Mouse (Mus musculus): Measurements from ENCODE around the gene Hdac9. TPM values are rescaled to one million over a fixed set of nuclear protein-coding genes. Genes with fewer than 3 reads are reported as not detected.

Hdac9 gene
- polyA plus RNA-seq, 1 experiment, result 0.06 TPM

DNA sequence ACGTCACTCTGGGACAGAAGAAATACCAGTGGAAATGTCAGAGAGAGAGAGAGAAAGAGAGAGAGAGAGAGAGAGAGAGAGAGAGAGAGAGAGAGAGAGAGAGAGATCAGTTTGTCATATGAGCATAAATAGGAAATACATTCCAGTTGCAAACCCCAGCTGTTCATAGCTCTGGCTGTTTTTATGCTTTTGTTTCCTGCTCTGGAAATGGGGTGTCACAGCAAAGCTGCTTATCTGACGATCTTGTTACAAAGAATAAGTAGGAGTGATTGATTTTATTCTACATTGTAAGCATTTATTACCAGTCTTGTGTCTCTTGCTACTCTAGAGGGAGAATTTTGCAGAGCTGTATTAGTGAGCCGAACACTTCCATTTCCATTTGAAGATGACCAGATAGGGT lies 762.1 kb downstream of the Hdac9 start:
- H3K79me3 ChIP-seq (ENCODE audit: low read depth), result no peaks in the 10 kb centered on the region
- H3K79me2 ChIP-seq (ENCODE audit: control insufficient read depth, insufficient read depth), result no peaks in the 10 kb centered on the region
- no peaks in the 10 kb centered on the region for H3K27me3 ChIP-seq (ENCODE audit: control insufficient read depth, insufficient read depth, insufficient read length)
- TF ChIP-seq MYOG (IDR thresholded peaks at IDR 0.05; ENCODE audit: control insufficient read depth, extremely low read depth, insufficient read length) (no peak), CTCF (IDR thresholded peaks at IDR 0.05; ENCODE audit: control insufficient read depth, insufficient read depth, insufficient read length) (no peak), MAX (IDR thresholded peaks at IDR 0.05) (no peak), USF1 (IDR thresholded peaks at IDR 0.05; ENCODE audit: low read depth) (no peak), CEBPB (IDR thresholded peaks at IDR 0.05; ENCODE audit: low read depth) (no peak), FOSL1 (IDR thresholded peaks at IDR 0.05; ENCODE audit: insufficient read depth, low read length, poor library complexity, severe bottlenecking) (no peak), MYOD1 (IDR thresholded peaks at IDR 0.05; ENCODE audit: control insufficient read depth, insufficient read length, low read depth) (no peak)
- no peak overlapping the region for H3K4me3 ChIP-seq (ENCODE audit: insufficient read depth, poor library complexity, severe bottlenecking)
- no peaks in the 10 kb centered on the region for H3K36me3 ChIP-seq (ENCODE audit: control insufficient read depth, insufficient read depth)
- H3ac ChIP-seq (ENCODE audit: control insufficient read depth, insufficient read length, low read depth), result no peak overlapping the region

- TF ChIP-seq FOSL1 (IDR thresholded peaks at IDR 0.05; ENCODE audit: insufficient read depth, low read length, poor library complexity, severe bottlenecking), result no peak
- TF ChIP-seq MYOG (IDR thresholded peaks at IDR 0.05; ENCODE audit: control insufficient read depth, extremely low read depth, insufficient read length), result no peak
- TF ChIP-seq CEBPB (IDR thresholded peaks at IDR 0.05; ENCODE audit: low read depth), result no peak
- TF ChIP-seq USF1 (IDR thresholded peaks at IDR 0.05; ENCODE audit: low read depth), result no peak
- TF ChIP-seq MYOD1 (IDR thresholded peaks at IDR 0.05; ENCODE audit: control insufficient read depth, insufficient read length, low read depth), result no peak
- TF ChIP-seq MAX (IDR thresholded peaks at IDR 0.05), result no peak
- TF ChIP-seq CTCF (IDR thresholded peaks at IDR 0.05; ENCODE audit: control insufficient read depth, insufficient read depth, insufficient read length), result no peak
- Histone ChIP-seq H3ac (ENCODE audit: control insufficient read depth, insufficient read length, low read depth) (no peak overlapping the region), H3K79me3 (ENCODE audit: low read depth) (no peaks in the 10 kb centered on the region), H3K4me3 (ENCODE audit: insufficient read depth, poor library complexity, severe bottlenecking) (no peak overlapping the region), H3K36me3 (ENCODE audit: control insufficient read depth, insufficient read depth) (no peaks in the 10 kb centered on the region), H3K79me2 (ENCODE audit: control insufficient read depth, insufficient read depth) (no peaks in the 10 kb centered on the region), H3K27me3 (ENCODE audit: control insufficient read depth, insufficient read depth, insufficient read length) (no peaks in the 10 kb centered on the region)
Observed at GRCm38 (mm10) chr12:34151336-34151735, 765.6 kb downstream of the Hdac9 start.

DNA sequence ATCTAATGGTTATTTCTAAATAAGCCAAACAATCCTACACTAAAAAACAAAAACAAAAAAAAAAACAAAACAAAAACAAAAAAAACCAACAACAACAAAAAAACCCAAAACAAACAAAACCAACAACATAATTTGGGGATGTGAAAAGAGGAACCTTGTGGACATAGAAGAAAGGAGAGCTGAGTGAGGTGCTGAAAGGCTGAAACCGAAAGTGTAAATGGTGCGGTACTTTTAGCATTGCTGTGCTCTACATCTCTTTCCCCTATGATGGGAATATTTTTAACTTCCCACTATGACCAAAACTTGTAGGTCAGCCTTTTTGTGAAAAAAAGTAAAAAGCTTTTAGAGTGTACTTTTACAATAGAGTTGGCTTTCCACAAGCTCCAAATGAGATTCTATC lies 774.2 kb downstream of the Hdac9 start:
- H3K4me3 ChIP-seq (ENCODE audit: insufficient read depth, poor library complexity, severe bottlenecking), result no peak overlapping the region
- no peaks in the 10 kb centered on the region for H3K79me2 ChIP-seq (ENCODE audit: control insufficient read depth, insufficient read depth)
- no peak overlapping the region for H3ac ChIP-seq (ENCODE audit: control insufficient read depth, insufficient read length, low read depth)
- H3K79me3 ChIP-seq (ENCODE audit: low read depth), result no peaks in the 10 kb centered on the region
- H3K27me3 ChIP-seq (ENCODE audit: control insufficient read depth, insufficient read depth, insufficient read length), result no peaks in the 10 kb centered on the region
- no peaks in the 10 kb centered on the region for H3K36me3 ChIP-seq (ENCODE audit: control insufficient read depth, insufficient read depth)
- TF ChIP-seq MYOG (IDR thresholded peaks at IDR 0.05; ENCODE audit: control insufficient read depth, extremely low read depth, insufficient read length), result no peak
- no peak for TF ChIP-seq USF1 (IDR thresholded peaks at IDR 0.05; ENCODE audit: low read depth)
- no peak for TF ChIP-seq MYOD1 (IDR thresholded peaks at IDR 0.05; ENCODE audit: control insufficient read depth, insufficient read length, low read depth)
- no peak for TF ChIP-seq MAX (IDR thresholded peaks at IDR 0.05)
- no peak for TF ChIP-seq CTCF (IDR thresholded peaks at IDR 0.05; ENCODE audit: control insufficient read depth, insufficient read depth, insufficient read length)
- no peak for TF ChIP-seq CEBPB (IDR thresholded peaks at IDR 0.05; ENCODE audit: low read depth)
- TF ChIP-seq FOSL1 (IDR thresholded peaks at IDR 0.05; ENCODE audit: insufficient read depth, low read length, poor library complexity, severe bottlenecking), result no peak

DNA sequence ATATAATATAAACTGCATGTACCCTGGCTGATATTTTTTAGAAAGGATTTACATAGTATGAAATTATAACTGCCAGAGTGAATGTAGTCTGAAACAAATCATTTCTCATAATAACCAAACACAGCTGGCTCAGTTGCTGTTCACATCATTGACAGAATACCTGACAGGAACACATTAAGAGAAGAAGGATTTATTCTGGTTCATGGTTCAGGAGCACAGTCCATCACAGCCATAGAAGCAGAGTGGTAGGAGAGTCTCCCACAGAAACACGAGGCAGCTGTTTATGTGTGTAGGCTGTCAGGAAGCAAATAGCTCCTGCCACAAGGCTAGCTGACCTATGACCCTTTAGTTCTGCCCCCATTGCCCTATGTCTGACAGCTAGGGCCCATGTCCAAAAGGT lies 803.6 kb downstream of the Hdac9 start:
- Histone ChIP-seq H3ac (ENCODE audit: control insufficient read depth, insufficient read length, low read depth) (no peak overlapping the region), H3K27me3 (ENCODE audit: control insufficient read depth, insufficient read depth, insufficient read length) (no peaks in the 10 kb centered on the region), H3K79me2 (ENCODE audit: control insufficient read depth, insufficient read depth) (no peaks in the 10 kb centered on the region), H3K79me3 (ENCODE audit: low read depth) (no peaks in the 10 kb centered on the region), H3K36me3 (ENCODE audit: control insufficient read depth, insufficient read depth) (no peaks in the 10 kb centered on the region), H3K4me3 (ENCODE audit: insufficient read depth, poor library complexity, severe bottlenecking) (no peak overlapping the region)
- no peak for TF ChIP-seq CEBPB (IDR thresholded peaks at IDR 0.05; ENCODE audit: low read depth)
- no peak for TF ChIP-seq USF1 (IDR thresholded peaks at IDR 0.05; ENCODE audit: low read depth)
- TF ChIP-seq MYOD1 (IDR thresholded peaks at IDR 0.05; ENCODE audit: control insufficient read depth, insufficient read length, low read depth), result no peak
- no peak for TF ChIP-seq MAX (IDR thresholded peaks at IDR 0.05)
- no peak for TF ChIP-seq FOSL1 (IDR thresholded peaks at IDR 0.05; ENCODE audit: insufficient read depth, low read length, poor library complexity, severe bottlenecking)
- TF ChIP-seq MYOG (IDR thresholded peaks at IDR 0.05; ENCODE audit: control insufficient read depth, extremely low read depth, insufficient read length), result no peak
- TF ChIP-seq CTCF (IDR thresholded peaks at IDR 0.05; ENCODE audit: control insufficient read depth, insufficient read depth, insufficient read length), result no peak

- Histone ChIP-seq H3K4me3 (ENCODE audit: insufficient read depth, poor library complexity, severe bottlenecking) (no peak overlapping the region), H3ac (ENCODE audit: control insufficient read depth, insufficient read length, low read depth) (no peak overlapping the region), H3K79me3 (ENCODE audit: low read depth) (no peaks in the 10 kb centered on the region), H3K27me3 (ENCODE audit: control insufficient read depth, insufficient read depth, insufficient read length) (no peaks in the 10 kb centered on the region), H3K79me2 (ENCODE audit: control insufficient read depth, insufficient read depth) (no peaks in the 10 kb centered on the region), H3K36me3 (ENCODE audit: control insufficient read depth, insufficient read depth) (no peaks in the 10 kb centered on the region)
- TF ChIP-seq MYOD1 (IDR thresholded peaks at IDR 0.05; ENCODE audit: control insufficient read depth, insufficient read length, low read depth), result no peak
- no peak for TF ChIP-seq MYOG (IDR thresholded peaks at IDR 0.05; ENCODE audit: control insufficient read depth, extremely low read depth, insufficient read length)
- TF ChIP-seq FOSL1 (IDR thresholded peaks at IDR 0.05; ENCODE audit: insufficient read depth, low read length, poor library complexity, severe bottlenecking), result no peak
- TF ChIP-seq CEBPB (IDR thresholded peaks at IDR 0.05; ENCODE audit: low read depth), result no peak
- TF ChIP-seq MAX (IDR thresholded peaks at IDR 0.05), result no peak
- no peak for TF ChIP-seq USF1 (IDR thresholded peaks at IDR 0.05; ENCODE audit: low read depth)
- TF ChIP-seq CTCF (IDR thresholded peaks at IDR 0.05; ENCODE audit: control insufficient read depth, insufficient read depth, insufficient read length), result no peak
Observed at GRCm38 (mm10) chr12:34092953-34093352, 823.9 kb downstream of the Hdac9 start.

- Histone ChIP-seq H3K4me3 (ENCODE audit: insufficient read depth, poor library complexity, severe bottlenecking) (no peak overlapping the region), H3K79me3 (ENCODE audit: low read depth) (no peaks in the 10 kb centered on the region), H3ac (ENCODE audit: control insufficient read depth, insufficient read length, low read depth) (no peak overlapping the region), H3K79me2 (ENCODE audit: control insufficient read depth, insufficient read depth) (no peaks in the 10 kb centered on the region), H3K36me3 (ENCODE audit: control insufficient read depth, insufficient read depth) (no peaks in the 10 kb centered on the region), H3K27me3 (ENCODE audit: control insufficient read depth, insufficient read depth, insufficient read length) (no peaks in the 10 kb centered on the region)
- TF ChIP-seq USF1 (IDR thresholded peaks at IDR 0.05; ENCODE audit: low read depth), result no peak
- TF ChIP-seq FOSL1 (IDR thresholded peaks at IDR 0.05; ENCODE audit: insufficient read depth, low read length, poor library complexity, severe bottlenecking), result no peak
- TF ChIP-seq MYOD1 (IDR thresholded peaks at IDR 0.05; ENCODE audit: control insufficient read depth, insufficient read length, low read depth), result no peak
- no peak for TF ChIP-seq MAX (IDR thresholded peaks at IDR 0.05)
- TF ChIP-seq CEBPB (IDR thresholded peaks at IDR 0.05; ENCODE audit: low read depth), result no peak
- no peak for TF ChIP-seq MYOG (IDR thresholded peaks at IDR 0.05; ENCODE audit: control insufficient read depth, extremely low read depth, insufficient read length)
- TF ChIP-seq CTCF (IDR thresholded peaks at IDR 0.05; ENCODE audit: control insufficient read depth, insufficient read depth, insufficient read length), result no peak
Observed at GRCm38 (mm10) chr12:34091851-34092250, 825.0 kb downstream of the Hdac9 start.

Measured in C2C12 (cell line).